Mouse (Mus musculus) MEL (cell line): ENCODE data around the gene Cd164.

ENCODE experiments used
- CTCF ChIP-seq, 3 experiments: IDR thresholded peaks in 2 of 3; conservative IDR thresholded peaks in 1 of 3; 2 replicates each; pipeline ENCODE4 v1.5.1; 2011 to 2012; ENCODE audit warnings: low read length in 3 of 3, low read depth in 2 of 3, mild to moderate bottlenecking in 2 of 3, improper control_type of control experiment in 1 of 3, inconsistent platforms in 1 of 3, mixed read lengths in 1 of 3, moderate library complexity in 1 of 3; ENCODE audit not compliant: control insufficient read depth in 1 of 3, insufficient read depth in 1 of 3, poor library complexity in 1 of 3, severe bottlenecking in 1 of 3
- EP300 ChIP-seq, 2 experiments: IDR thresholded peaks; 2 replicates each; pipeline ENCODE4 v1.6.1; 2011; ENCODE audit warnings: improper control_type of control experiment in 2 of 2, low read length in 2 of 2, low read depth in 1 of 2, mild to moderate bottlenecking in 1 of 2
- MAX ChIP-seq: IDR thresholded peaks from 2 replicates; pipeline ENCODE4 v1.6.1; 2011; ENCODE audit warnings: low read length, improper control_type of control experiment
- MXI1 ChIP-seq: IDR thresholded peaks from 2 replicates; pipeline ENCODE4 v1.6.1; 2011; ENCODE audit warnings: mild to moderate bottlenecking, low read depth, low read length, improper control_type of control experiment
- MYB ChIP-seq: IDR thresholded peaks from 2 replicates; pipeline ENCODE4 v1.6.1; 2011; ENCODE audit warnings: mild to moderate bottlenecking, low read depth, low read length, improper control_type of control experiment
- POLR2A ChIP-seq, 2 experiments: IDR thresholded peaks; 2 replicates each; pipeline ENCODE4 v1.6.1; 2011 to 2012; ENCODE audit warnings: low read length in 2 of 2, mild to moderate bottlenecking in 2 of 2, control low read depth in 1 of 2, improper control_type of control experiment in 1 of 2, low read depth in 1 of 2, moderate library complexity in 1 of 2; ENCODE audit not compliant: control insufficient read depth in 1 of 2, insufficient read depth in 1 of 2, poor library complexity in 1 of 2

- TF ChIP-seq MXI1 (no peak), CTCF (IDR thresholded peaks at IDR 0.05 in 2 of 3, conservative IDR thresholded peaks at IDR 0.05 in 1 of 3; ENCODE audit: control insufficient read depth in 1 of 3, insufficient read depth in 1 of 3, low read depth in 2 of 3, low read length in 3 of 3, poor library complexity in 1 of 3, severe bottlenecking in 1 of 3) (no peak), MAX (no peak), POLR2A (IDR thresholded peaks at IDR 0.05; ENCODE audit: control insufficient read depth in 1 of 2, insufficient read depth in 1 of 2, low read depth in 1 of 2, low read length in 2 of 2, poor library complexity in 1 of 2) (no peak), EP300 (IDR thresholded peaks at IDR 0.05; ENCODE audit: low read depth in 1 of 2, low read length in 2 of 2) (no peak), MYB (no peak)
Observed at GRCm38 (mm10) chr10:41537983-41538330, 18.7 kb downstream of the Cd164 start.
